Mouse (Mus musculus) frontal cortex, postnatal 10 days (tissue): ENCODE data around the gene Spem1.

Experiments used
- DNase-seq, 2 experiments: peaks; one replicate each; pipeline ENCODE4 v3.0.0; 2022; ENCODE audit warnings: low spot score in 2 of 2, mixed read lengths in 1 of 2

The Spem1 gene

DNA sequence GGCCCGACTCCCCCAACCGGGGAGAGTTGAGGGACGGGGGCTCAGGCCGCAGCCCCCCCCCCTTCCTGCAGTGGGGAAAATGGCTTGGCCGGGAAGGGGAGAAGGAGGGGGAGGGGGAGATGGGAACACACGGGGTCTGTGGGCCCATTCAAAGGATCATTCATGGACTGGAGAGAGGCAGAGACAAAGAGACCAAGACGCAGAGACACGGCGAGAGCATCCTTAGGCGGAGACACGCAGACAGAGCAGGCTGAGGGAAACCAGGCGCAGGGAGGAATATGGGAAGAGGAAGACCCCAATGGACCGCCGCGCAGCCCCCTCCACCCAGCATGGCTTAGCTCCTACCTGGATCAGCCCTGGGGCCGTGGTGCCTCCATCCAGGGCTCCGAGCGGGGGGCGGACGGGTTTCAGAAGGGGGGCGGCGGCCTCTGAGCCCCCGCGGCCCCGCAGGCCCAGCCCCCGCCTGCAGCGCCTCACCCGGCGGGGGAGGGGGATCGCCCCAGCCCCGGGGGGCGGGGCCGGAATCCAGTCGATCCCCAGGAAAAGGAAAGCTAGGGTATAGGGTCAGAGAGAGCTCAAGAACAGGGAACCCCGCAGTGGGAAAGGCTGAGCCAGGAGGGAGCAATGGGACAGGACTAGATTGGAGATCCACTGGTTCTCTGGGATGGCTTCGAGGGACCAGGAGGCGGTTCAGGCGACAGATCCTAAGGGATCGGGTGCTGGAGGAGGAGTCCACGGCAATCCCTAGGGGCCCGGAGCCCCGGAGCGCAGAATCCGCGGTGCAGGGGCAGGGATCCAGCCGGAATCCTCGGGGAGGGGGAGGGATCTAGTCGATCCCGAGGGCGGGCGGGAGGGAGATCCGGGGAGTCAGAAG is 15.0 kb upstream of the Spem1 start:
- DNase-seq = peak; percentile 50 to 54

DNA sequence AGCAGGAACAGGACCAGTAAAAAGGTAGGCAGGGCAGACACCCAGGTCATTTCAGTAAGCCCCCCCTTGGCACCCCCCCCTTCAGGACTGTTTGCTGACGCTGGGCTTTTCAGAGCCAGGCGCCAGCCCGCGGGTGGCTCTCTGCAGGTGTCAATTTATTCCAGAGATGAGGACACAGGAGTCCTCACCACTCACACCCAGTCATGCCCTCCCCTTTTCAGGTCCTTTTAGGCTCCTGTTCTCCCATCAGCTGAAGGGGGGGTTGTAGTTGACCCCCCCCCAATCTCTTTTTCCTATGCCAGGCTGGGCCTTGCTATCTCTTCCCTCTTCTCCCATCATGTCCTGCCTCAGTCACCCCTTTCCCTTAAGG is 14.0 kb upstream of the Spem1 start:
- DNase-seq = no peak

DNA sequence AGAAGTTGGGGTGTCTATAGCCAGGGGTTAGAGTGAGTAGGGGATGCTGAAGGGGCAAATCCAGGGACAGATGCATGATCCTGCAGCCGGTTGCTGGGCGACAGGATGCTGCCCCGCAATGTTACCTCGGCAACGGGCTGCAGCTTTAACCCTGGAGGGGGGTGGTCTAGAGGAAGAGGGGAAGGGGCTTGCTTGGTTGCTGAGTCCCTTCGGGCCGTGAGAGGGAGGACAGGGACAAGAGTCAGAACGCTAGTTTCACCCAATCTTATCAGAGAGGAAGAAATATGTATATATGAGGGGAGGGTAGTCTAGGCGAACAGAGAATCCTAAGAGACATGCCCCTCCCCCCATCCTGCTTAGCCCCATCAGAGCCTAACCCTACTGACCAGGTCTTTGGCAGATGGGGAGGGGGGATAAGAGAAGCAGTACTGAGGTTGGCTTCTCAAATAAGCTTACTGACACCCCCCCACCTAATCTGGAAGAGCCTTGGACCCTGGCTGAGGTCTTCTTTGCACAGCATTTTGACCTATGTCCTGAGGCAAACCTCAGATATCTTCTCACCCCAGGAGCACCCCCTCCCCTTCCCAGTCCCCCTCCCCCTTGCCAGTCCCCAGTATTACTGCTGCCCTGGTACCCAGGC is 13.5 kb upstream of the Spem1 start:
- DNase-seq = no peak

DNA sequence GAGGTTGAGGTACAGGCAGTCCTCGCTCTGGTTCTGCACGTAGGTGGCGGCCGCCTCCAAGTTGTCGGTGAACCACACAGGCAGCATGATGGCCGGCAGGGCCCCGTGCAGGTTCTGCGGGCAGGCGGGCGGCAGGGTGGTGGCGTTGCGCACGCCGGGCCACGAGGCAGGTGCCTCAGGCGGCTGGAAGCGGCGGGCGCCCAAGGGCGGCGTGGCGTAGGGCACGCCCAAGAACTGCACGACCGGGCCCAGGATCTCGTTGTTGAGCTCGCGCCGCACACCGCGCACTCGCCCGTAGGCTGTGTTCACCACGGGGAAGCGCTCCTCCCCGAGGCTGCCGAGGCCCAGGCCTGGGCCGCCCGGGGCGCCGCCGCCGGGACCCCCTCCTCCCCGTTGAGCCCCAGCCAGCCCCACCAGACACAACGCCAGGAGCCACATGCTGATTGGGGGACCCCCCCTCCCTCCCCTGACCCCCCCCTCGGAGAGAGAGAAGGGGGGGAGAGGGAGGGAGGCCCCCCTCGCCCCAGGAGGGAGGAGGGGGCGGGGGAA is 12.1 kb upstream of the Spem1 start:
- DNase-seq = no peak

DNA sequence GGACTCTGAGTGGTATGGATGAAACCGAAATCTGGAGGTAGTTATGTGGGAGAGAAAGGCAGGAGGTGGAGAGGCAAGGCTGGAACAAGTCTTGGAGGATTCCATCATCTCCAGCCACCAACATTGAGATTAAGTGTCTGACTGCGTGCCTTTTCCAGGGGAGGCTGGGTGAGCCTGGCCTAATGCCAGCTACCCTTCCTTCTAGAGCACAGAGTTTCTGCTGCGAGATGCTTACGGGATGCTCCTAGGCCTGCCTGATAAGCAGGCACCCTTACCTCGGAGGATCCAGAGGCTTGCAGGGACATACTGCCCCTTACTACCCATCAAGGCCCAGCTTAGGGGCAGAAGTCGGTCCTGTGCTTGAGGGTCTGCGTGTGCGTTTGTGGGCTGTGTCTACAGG is 11.6 kb upstream of the Spem1 start:
- DNase-seq = no peak

DNA sequence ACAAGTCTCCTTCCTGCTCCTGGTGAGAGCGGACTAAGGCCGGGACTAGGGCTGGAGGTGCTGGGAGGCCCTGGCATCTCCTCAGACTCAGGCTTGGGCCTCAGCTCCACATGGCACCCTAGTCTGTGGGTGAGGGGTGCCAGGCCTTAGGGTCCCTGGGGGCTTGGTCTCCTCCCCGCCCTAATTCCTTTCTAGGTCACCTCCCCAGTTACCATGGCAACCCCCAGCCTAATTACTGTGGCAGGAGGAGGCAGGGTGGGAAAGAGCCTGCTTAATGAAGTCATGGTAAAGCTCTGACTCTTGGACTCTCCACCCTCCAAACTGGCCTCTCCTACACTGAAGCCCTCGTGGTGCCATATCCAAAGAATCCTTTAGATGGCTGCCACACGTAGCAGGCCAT is 6.9 kb upstream of the Spem1 start:
- no peak for DNase-seq

DNA sequence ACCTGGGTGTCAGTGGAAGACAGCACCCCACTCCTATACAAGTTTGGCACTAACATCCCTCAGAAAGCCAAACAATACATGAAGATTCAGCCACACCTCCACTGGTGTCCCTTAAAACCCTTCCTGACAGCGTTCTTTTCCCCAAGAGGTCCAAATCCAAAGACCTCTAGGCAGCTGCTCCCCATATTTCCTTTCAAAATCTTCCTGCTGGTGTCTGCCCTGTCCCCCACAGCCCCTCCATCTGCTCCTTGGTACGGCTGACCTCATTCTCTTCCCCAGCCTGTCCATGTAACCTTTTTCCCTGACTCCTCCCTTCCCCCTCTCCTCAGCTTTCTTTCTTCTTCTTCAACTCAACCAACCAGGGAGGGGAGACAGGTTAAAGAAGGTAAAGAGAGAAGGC is 1.5 kb upstream of the Spem1 start:
- DNase-seq = no peak

DNA sequence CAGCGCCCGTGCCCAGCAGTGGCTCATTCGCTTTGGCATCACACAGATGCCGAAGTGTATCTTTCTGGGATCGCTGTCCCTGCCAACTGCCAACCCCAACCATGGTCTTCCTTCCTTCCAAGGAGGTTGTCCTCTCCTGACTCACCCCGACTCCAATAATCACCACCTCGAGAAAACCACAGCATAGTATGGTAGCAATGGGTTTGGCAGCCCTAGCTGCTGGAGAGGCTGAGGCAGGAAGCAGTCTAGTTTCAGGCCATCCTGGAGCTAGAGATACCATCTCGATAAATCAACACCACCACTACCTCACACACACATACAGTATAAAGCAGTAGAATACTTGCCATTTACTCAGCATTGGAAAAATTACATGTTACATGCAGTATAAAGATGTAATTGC is 3.1 kb downstream of the Spem1 start:
- no peak for DNase-seq

DNA sequence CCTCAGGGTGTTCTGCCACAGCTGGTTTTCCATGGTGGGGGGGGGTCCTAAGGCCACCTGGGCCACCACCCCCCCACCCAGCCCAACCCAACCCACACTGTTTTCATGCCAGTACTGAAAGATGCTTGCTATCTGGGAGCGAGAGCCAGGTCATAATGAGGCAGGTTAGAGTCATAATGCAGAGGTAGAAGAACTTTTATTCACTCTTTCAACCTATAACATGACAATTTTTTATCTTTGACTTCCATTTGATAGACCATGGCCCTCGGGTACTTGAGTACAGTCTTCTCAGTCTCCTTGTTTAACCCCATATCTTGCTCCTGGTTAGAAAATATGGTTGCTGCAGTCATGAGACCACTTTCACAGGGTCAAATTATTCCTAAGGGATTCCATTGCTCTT is 3.6 kb downstream of the Spem1 start, which contains the start of gene Spem2:
Spem2 (minus strand) TSS at position 101 of the 400 bp plus-strand sequence.
- no peak for DNase-seq

DNA sequence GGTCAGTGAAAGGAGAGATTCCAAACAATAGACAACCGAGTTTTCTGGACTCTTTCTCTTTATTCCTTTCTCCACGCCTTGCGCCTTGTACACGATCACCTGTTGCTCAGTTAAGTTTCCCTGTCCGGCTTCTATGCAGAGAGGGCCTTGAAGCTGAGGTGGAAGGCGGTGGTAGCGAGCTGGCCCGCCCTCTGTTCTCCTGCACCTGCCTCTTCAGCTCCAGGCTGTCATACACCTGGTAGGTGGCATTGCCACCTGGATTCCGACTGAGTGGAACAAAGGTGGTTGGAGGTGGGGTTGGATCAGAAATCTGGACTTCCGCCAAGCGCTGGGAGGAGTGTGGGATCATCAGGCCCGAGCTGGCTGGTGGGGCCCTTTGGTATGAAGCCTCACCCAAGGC is 5.5 kb downstream of the Spem1 start:
- DNase-seq = no peak

DNA sequence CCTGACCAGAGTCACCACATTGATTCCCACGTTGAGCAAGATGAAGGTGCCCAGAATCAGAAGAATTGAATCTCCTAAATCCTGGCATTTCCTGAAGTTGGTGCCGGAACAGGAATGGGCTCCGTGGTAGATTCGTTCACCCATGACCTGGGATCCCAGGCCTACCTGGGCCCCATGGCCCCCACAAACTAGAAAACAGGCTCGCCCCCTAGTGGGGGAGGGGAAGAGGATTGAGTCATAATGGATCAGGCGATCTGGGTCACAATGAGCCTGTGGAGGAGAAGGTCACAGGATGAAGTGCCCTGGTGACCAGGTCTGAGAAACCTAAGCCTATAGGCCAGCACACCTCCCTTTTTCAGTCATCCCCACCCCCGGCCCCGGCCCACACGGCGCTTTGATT is 6.8 kb downstream of the Spem1 start, which contains the start of gene Gm39566:
Gm39566 (minus strand) TSS at position 144 of the 400 bp plus-strand sequence.
- no peak for DNase-seq

DNA sequence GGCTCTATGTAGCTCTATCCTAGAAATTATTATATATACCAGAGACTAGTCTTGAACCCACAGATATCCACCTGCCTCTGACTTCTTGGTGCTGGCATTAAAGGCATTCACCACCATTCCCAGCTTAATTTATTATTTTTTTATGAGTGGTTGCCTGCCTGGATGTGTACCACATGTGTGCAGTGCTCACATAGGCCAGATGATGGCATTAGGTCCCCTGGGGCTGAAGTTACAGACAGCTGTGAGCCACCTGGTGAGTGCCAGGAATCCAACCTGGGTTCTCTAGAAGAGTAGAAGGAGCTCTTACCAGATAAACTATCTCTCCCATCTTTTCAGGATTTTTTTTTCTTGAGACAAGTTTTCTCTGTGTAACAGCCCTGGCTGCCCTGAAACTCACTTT is 11.7 kb downstream of the Spem1 start:
- no peak for DNase-seq

DNA sequence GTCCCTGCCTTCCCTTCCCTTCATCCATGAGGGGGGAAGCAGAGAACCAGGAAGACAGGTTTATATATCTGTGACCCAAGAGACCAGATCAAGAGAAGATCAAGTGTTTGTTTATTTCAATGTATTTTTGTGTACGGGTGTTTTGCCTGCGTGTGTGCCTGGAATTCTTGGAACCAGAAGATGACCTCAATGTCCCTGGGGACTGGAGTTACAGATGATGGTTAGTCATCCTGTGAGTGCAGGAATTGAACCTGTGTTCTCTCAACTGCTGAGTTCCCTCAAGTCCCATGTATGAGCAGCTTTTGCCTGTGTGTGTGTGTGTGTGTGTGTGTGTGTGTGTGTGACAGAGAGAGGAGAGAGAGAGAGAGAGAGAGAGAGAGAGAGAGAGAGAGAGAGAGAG is 14.3 kb downstream of the Spem1 start:
- DNase-seq = no peak

DNA sequence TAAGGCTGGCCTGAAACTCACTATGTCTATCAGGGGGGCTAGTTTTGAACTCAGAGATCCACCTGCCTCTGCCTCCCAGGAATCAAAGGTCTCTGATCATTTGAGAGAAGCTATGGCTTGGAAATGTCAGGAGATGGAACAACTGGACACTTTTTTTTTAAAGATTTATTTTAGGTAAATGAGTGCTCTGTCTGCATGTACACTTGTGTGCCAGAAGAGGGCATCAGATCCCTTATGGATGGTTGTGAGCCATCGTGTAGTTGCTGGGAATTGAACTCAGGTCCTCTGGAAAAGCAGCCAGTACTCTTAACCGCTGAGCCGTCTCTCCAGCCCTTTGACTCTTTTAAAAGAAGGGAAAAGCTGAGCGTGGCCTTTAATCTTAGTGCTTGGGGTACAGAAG is 15.6 kb downstream of the Spem1 start:
- DNase-seq = no peak

DNA sequence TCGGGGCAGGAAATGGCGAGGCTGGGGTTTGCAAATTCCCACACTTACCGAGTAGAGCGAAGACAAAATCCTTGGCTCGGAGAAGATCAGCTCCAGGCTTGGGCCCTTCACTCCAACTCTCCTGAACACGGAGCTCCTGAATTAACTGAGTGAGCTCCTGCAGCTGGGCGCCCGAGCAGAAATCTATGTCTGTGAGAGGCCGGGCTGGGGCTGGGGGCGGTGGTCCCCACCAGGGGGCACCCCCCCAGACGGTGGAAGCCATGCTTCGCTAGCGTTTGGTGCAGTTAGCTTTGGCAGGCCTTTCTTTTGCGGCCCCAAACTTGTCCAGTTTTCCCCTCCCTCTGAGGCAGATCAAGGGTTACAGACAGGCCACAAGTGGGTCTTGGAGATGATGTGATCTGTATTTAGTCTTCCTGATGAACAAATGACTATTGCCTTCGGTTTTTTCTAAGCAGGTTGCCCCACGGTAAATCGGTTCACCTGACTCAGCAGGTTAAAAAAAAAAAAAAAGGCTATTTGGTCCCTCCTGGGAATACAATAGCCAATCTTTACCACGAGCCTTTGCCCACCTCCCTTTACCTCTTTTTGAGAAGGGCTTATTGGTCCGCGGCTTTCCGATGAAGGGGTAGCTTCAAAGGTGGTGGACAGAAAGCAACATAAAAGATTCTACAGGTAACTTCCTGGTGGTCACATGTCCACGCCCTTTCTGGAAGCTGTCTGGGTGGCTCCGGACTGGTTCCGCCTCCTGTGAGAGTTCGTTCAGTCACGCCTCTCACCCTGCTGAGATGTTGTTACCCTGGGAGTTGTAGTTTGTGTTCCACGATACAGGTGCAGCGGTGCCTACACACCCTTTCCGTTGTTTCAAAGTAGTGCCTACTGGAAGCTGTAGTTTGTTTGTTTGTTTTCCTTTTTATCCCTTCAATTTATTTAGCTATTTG is 16.7 kb downstream of the Spem1 start, which contains the start of gene Tmem102:
Tmem102 (minus strand) TSS at position 653 of the 938 bp plus-strand sequence.
- DNase-seq = no peak

DNA sequence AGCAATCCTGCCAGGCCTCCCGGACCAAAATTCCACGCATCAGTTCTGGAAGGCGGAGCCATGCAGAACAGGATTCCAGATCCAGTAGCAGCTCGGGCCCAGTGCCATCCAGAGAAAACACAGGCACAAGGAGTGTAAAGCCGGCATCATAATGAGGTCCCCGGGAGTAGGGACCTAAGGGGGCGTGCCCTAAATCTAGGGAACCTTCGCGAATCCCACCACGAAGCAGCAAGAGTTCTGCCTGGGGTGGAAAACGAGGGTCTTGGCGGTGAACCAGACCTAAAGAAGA is 17.4 kb downstream of the Spem1 start:
- no peak for DNase-seq

DNA sequence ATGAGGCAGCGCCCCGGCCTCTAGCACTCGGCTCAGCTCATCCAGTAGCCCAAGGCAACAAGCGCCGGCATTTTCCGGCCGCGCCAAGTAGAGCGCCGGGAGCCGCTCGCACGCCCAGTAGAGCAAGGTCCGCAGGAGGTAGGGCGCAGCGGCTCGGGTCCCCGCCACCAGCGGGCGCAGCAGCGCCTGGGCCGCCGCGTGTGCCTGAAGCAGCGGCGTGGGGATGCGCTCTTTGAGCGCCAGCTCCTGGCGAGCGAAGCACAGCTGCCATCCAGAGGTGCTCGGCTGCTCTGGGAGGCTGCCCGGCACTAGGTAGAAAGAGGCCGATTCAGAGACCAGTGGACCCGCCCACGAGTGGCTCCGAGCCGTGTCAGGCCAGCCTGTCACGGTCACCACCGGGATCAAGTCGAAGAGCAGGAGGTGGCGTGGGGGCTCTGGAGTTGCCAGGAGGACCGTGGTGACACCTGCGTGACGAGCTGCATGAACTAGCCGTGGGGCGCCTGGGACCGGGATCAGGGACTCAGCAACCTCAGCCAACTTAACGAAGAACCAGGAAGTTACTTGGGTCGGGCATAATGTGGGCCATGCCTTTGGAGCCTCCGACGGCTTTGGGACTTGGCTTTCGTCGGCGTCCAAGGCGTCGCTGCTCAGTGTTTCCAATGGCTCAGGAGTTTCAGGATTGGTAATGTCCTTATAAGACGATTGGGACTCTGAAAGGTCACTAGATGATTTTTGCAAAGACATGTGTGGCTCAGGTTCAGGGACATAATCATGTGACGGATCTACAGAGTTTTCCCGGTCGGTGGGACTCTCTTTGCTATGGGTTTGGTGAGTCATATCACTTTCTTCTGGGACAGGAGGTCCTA is 18.0 kb downstream of the Spem1 start:
- DNase-seq = peak in 1 of 2 experiments; percentile 69

DNA sequence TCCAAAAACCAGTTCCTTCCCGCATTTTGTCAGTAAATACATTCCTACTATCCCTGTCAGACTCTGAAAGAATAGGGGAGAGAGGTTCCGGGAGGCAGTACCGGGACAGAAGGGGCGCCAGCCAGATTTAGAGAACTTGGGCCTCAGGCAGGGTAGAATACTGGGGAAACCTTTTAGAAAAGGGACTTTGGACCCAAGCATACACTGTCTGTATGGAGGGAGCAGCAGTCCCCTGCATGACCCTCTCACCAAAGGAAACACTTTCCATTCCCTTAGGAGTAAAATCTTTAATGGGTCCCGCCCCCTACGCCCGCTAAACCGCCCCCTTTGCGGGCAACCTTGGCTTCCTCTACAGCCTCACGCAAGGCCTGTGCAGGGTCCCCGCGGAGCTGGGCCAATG is 18.7 kb downstream of the Spem1 start:
- no peak for DNase-seq

DNA sequence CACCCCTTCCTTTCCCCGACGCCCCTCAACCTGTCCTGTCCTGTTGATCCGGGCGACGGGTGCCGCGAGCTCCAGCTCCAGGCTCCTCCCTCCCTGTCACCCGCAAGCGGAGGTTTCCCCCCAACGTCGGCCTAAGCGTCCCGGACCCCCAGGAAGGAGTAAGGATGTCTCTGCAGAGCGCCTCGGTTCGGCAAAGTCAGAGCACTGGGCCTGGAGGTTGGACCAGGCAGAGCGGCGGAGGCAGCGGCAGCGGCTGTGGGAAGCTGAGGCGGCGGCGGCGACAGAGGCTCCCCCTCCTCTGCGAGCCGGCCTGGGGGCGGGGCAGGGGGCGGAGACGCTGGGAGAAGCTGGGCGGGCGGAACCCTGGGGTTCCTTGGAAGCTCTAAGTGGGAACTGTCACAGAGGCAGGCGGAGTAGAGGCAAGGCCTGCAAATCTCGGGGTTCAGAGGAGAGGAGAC is 19.3 kb downstream of the Spem1 start:
- peak; percentile 68 to 85 for DNase-seq

DNA sequence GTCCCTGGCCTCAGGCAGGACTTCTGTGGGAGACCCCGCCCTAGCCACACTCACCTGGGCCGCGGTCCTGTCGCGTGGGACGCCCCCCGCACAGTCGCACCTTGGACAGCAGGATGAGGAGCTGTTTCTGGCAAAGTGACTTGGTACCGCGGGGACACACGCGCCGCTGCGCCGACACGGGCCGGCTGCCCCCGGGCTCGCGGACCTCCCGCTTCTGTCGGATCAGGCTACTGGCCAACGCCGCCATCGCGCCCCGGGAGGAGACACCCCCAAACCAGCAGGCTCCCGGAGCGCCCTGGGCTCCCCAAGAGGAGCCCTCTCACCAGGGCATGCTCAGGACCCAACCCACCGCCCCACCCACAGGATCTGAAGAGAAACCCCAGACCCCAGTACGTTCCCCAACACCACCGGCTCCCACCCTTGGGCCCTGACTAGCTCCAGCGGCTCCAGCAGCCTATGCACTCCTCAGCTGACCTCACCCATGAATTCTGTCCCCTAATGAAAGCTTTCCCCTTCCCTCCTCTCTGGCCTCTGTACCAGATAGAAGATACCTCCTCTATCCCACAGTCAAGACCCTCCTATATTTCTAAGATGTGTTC is 20.5 kb downstream of the Spem1 start, which contains the start of gene Fgf11:
Fgf11 (minus strand) TSS at position 479 of the 599 bp plus-strand sequence.
- no peak for DNase-seq
